Mouse (Mus musculus): ENCODE measurements around the gene Pik3cd. TPM values are rescaled to one million over a fixed set of nuclear protein-coding genes. Genes with fewer than 3 reads are reported as not detected.
"Not testable (repeated sequence)": the region's sequence is repeated elsewhere in the genome, so short reads cannot be mapped to it uniquely, and the experiment has no call there.

Pik3cd gene
- polyA plus RNA-seq, 1 experiment from 2014 or later = 8.0 TPM

DNA sequence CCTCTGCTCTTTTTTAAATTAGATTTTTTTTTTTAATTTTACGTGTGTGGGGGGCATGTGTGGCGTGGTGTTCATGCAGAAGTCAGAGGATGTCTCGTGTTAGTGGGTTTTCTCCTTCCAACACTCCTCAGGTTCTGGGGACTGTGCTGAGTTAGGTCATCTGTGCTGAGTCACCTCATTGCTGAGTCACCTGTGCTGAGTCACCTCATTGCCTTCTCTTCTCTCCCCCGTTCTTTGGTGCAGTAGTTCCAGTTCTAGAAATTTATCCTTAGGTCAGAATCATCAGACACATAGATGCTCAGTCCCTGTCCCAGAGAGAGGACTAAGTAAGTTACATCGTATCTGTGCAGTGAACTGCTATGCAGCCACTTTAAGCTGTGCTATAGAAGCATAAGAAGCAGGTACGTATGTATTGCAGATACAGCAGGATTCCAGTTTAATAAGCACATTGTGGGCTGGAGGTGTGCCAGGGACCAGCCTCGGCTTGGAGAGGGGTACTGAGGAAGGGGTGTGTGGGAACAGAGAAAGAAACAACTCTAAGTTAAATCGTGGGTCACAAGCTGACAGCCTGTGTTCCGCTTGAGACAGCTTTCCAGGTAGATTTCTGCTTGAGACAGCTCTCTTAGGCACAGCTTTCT is 69.6 kb downstream of the Pik3cd start:
- H3K36me3 ChIP-seq (ENCODE audit: poor library complexity, severe bottlenecking) = peaks cover 81% of the 10 kb centered on the region
- ATAC-seq = no peak
- no peak overlapping the region for H3K27ac ChIP-seq
- H3K4me3 ChIP-seq = no peak overlapping the region
- no peaks in the 10 kb centered on the region for H3K9me3 ChIP-seq (replicated peaks)
- H3K27me3 ChIP-seq = no peaks in the 10 kb centered on the region
- 88% methylated on average over 9 of the region's 9 CpGs for WGBS
- H3K4me1 ChIP-seq = no peaks in the 10 kb centered on the region
- no peak overlapping the region for H3K9ac ChIP-seq
- H3K4me2 ChIP-seq = no peak overlapping the region

DNA sequence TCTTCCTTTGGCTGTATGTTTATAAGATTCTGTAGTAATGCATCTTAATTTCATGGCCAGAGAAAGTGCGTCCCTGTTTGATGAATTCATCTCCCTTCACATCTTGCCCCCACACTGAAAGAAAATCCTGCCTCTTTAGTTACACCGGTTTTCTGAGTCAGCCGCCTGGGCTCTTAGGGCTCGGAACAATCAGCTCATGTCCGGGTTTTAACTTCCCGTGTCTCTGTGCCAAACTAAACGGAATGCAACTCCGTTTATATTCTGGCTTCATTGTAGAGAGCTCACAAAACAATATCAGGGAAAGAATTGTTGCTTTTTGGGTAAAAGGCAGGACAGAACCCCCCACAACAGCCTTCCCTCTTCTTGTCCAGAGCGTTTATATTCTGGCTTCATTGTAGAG is 73.6 kb downstream of the Pik3cd start:
- WGBS = 61% methylated on average over 9 of the region's 9 CpGs
- no peaks in the 10 kb centered on the region for H3K9me3 ChIP-seq (replicated peaks)
- no peak overlapping the region for H3K27ac ChIP-seq
- no peak overlapping the region for H3K4me2 ChIP-seq
- no peak overlapping the region for H3K9ac ChIP-seq
- H3K4me3 ChIP-seq = no peak overlapping the region
- no peak for ATAC-seq
- H3K36me3 ChIP-seq (ENCODE audit: poor library complexity, severe bottlenecking) = peaks cover 48% of the 10 kb centered on the region
- no peaks in the 10 kb centered on the region for H3K27me3 ChIP-seq
- peaks cover 29% of the 10 kb centered on the region for H3K4me1 ChIP-seq

DNA sequence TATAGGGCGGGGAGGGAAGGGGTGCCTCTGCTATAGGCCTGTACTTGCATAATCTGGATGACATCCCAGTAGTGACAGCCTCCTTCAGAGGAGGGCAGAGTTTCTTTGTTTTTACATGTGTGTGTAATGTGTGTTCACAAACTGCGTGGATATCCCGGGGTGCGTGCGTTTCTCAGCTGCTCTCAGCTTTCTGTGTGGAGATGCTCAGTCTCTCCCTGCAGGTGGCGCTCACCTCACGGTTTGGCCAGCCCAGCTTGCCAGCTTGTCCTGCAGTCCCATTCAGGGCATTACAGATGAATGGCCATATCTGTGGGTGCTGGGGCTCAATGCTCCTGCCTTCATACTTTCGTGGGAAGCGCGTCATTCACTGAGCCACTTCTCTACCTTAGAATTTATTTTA is 74.0 kb downstream of the Pik3cd start:
- Histone ChIP-seq H3K4me3 (no peak overlapping the region), H3K4me1 (peaks cover 29% of the 10 kb centered on the region), H3K27me3 (no peaks in the 10 kb centered on the region), H3K27ac (no peak overlapping the region), H3K36me3 (ENCODE audit: poor library complexity, severe bottlenecking) (peaks cover 43% of the 10 kb centered on the region), H3K9ac (no peak overlapping the region), H3K9me3 (replicated peaks) (no peaks in the 10 kb centered on the region), H3K4me2 (no peak overlapping the region)
- 80% methylated on average over 10 of the region's 10 CpGs for WGBS
- no peak for ATAC-seq

DNA sequence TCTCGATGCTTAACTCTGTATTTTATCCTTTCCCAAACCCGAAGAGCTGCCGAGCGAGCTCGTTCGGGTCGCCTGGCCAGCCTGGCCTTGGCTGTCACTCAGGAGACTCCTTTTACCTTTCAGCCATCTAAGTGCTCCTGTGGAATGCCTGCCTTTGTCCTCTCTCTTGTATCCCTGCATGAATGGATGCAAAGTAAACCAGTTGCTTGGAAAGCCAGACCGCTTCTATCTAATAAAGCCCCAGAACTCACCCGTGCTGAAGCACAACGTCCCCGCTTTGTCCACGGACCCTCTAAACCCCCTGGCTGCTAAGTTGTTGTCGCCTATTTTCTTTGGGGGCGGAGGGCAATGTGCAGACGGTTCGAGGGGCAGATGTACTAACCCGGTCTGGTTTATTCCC is 75.6 kb downstream of the Pik3cd start:
- Histone ChIP-seq H3K9me3 (replicated peaks) (no peaks in the 10 kb centered on the region), H3K36me3 (ENCODE audit: poor library complexity, severe bottlenecking) (peaks cover 30% of the 10 kb centered on the region), H3K9ac (peak overlapping the region; percentile 23; the same call in 1 of the 2 replicates), H3K4me3 (no peak overlapping the region), H3K4me1 (peaks cover 31% of the 10 kb centered on the region), H3K4me2 (peak overlapping the region; percentile 39; the same call in 1 of the 2 replicates), H3K27ac (peak overlapping the region; percentile 10; the same call in 1 of the 2 replicates), H3K27me3 (no peaks in the 10 kb centered on the region)
- no peak for ATAC-seq
- 18% methylated on average over 17 of the region's 17 CpGs for WGBS

DNA sequence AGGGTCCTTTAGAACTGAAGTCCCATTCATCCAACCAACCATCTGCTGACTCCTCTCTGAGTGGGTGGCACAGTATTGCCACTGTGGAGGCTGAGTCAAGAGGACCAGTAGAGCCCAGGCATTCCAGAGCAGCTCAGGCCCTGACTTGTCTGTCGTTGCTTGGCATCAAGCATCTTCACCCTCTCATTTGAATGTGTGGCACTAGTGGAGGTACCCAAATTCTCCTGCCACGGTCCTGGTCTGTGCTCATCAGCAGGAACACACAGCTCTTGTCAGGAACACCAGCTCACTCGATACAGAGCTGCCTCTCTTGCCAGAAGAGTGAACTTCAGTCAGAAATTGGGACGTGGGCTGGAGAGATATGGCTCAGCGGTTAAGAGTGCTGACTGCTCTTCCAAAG is 78.7 kb downstream of the Pik3cd start:
- no peak for ATAC-seq
- Histone ChIP-seq H3K9me3 (replicated peaks) (no peaks in the 10 kb centered on the region), H3K4me1 (peaks cover 46% of the 10 kb centered on the region), H3K36me3 (ENCODE audit: poor library complexity, severe bottlenecking) (peaks cover 9% of the 10 kb centered on the region), H3K27me3 (no peaks in the 10 kb centered on the region), H3K4me2 (no peak overlapping the region), H3K4me3 (no peak overlapping the region), H3K27ac (no peak overlapping the region), H3K9ac (no peak overlapping the region)
- WGBS = 89% methylated on average over 5 of the region's 5 CpGs

DNA sequence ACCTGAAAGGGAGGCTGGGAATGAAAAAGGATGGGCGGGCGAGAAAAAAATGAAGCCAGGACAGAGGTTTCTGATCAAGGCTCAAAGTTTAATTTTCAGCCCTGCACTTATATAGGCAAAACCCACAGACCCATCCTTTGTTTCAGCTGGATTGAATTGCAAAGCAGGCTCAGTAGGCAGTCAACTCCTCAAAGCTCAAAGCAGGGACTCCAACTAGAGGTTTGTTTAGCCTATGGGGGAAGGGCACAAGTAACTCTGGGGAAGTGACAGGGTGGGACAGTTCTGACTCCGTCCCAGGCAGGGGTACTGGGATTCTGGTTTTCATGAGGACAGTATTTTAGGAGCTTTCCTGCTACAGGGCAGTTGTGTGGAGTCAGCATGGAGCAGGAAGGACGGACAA is 81.1 kb downstream of the Pik3cd start:
- H3K4me3 ChIP-seq = no peak overlapping the region
- peaks cover 32% of the 10 kb centered on the region for H3K4me1 ChIP-seq
- H3K27me3 ChIP-seq = no peaks in the 10 kb centered on the region
- 33% methylated on average over 4 of the region's 4 CpGs for WGBS
- H3K27ac ChIP-seq = no peak overlapping the region
- no peak for ATAC-seq
- H3K9me3 ChIP-seq (replicated peaks) = no peaks in the 10 kb centered on the region
- H3K36me3 ChIP-seq (ENCODE audit: poor library complexity, severe bottlenecking) = peaks cover 13% of the 10 kb centered on the region; the same call in 1 of the 2 replicates
- no peak overlapping the region for H3K4me2 ChIP-seq
- H3K9ac ChIP-seq = no peak overlapping the region

DNA sequence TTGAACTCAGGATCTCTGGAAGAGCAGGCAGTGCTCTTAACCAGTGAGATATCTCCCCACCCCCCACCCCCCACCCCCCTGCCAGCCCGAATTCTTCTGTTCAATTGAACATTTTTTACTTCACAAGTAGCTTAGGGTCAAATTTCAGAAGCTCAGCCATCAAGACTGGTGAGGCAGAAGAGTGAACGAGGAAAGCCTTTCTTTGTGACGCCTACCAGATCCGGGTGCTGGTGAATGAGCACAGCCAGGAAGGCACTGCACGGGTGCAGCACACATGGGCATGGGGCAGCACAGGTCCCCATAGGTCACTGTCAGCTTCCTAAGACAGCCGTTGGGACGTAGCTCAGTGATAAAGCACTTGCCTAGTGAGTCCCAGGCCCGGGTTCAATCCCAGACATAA is 82.4 kb downstream of the Pik3cd start:
- Histone ChIP-seq H3K4me1 (peaks cover 19% of the 10 kb centered on the region), H3K27me3 (no peaks in the 10 kb centered on the region), H3K4me2 (no peak overlapping the region), H3K9ac (no peak overlapping the region), H3K4me3 (no peak overlapping the region), H3K36me3 (ENCODE audit: poor library complexity, severe bottlenecking) (peaks cover 26% of the 10 kb centered on the region), H3K9me3 (replicated peaks) (peaks cover 1% of the 10 kb centered on the region), H3K27ac (no peak overlapping the region)
- WGBS = 21% methylated on average over 8 of the region's 8 CpGs
- ATAC-seq = no peak

DNA sequence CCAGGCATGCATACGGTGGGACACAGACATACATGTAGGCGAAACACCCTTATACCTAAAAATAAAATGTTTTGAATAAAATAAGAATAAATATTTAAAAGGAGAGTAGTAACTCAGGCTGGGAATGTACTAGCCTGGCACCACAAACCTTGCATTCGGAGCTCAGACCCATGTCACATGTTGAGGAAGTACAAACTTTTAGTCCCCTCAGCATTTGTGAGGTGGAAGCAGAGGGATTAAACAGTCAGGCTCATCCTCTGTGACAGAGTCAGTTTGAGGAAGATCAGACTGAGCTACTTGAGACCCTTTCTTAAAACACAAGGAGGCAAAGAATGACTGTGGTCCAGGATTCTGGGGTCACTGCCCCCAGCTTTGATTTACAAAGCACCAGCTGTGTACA is 85.4 kb downstream of the Pik3cd start:
- WGBS = 93% methylated on average over 3 of the region's 3 CpGs
- not testable (repeated sequence) for H3K9me3 ChIP-seq (replicated peaks); H3K27me3 ChIP-seq; ATAC-seq; H3K27ac ChIP-seq; H3K9ac ChIP-seq; H3K4me2 ChIP-seq; H3K4me3 ChIP-seq
- peaks cover 17% of the 10 kb centered on the region for H3K4me1 ChIP-seq
- H3K36me3 ChIP-seq (ENCODE audit: poor library complexity, severe bottlenecking) = peaks cover 36% of the 10 kb centered on the region

DNA sequence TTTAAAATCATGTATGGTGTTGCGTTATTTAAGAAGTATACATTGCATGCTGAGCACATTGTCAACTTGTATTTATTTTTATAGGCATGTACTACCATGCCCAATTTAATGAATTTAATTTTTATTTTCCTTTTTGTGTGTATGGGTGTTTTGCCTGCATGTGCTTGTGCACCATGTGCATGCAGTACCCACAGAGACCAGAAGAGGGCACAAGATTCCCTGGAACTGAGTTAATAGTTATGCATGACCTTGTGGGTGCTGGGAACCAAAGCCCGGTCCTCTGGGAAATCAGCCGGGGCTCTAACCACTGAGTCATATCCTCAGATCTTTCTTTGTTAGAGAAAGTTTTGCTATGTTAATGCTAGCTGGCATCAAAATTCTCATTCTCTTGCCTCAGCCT is 87.5 kb downstream of the Pik3cd start:
- Histone ChIP-seq H3K36me3 (ENCODE audit: poor library complexity, severe bottlenecking) (peaks cover 36% of the 10 kb centered on the region), H3K27me3 (no peaks in the 10 kb centered on the region), H3K9ac (no peak overlapping the region), H3K27ac (no peak overlapping the region), H3K4me2 (no peak overlapping the region), H3K4me1 (peaks cover under 1% of the 10 kb centered on the region; the same call in 1 of the 2 replicates), H3K4me3 (no peak overlapping the region), H3K9me3 (replicated peaks) (peaks cover 4% of the 10 kb centered on the region)
- no peak for ATAC-seq
- 100% methylated on average over 3 of the region's 3 CpGs for WGBS

DNA sequence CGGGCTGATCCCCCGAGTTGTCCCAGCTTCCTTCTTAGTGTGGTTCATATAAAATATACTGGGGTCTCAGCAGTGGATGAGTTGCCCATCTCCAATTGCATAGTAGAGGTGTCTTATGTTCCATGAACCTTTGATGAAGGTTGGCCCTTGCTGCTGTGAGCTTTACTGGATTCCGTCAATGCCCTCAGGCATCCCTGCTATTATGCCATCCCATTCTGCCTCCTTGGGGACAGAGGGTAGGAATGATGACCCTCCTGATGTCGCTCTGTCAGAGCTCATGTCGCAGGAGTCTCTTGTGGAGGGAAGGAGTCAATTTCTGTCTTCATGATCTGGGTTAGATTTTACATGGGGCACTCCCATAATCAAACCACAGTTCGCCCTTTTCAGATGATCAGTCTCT is 88.9 kb downstream of the Pik3cd start:
- H3K9me3 ChIP-seq (replicated peaks); H3K27me3 ChIP-seq; H3K4me2 ChIP-seq; H3K9ac ChIP-seq; H3K4me3 ChIP-seq; H3K27ac ChIP-seq; ATAC-seq: not testable (repeated sequence)
- Histone ChIP-seq H3K4me1 (peaks cover 14% of the 10 kb centered on the region), H3K36me3 (ENCODE audit: poor library complexity, severe bottlenecking) (peaks cover 33% of the 10 kb centered on the region)
- WGBS = 80% methylated on average over 6 of the region's 6 CpGs

DNA sequence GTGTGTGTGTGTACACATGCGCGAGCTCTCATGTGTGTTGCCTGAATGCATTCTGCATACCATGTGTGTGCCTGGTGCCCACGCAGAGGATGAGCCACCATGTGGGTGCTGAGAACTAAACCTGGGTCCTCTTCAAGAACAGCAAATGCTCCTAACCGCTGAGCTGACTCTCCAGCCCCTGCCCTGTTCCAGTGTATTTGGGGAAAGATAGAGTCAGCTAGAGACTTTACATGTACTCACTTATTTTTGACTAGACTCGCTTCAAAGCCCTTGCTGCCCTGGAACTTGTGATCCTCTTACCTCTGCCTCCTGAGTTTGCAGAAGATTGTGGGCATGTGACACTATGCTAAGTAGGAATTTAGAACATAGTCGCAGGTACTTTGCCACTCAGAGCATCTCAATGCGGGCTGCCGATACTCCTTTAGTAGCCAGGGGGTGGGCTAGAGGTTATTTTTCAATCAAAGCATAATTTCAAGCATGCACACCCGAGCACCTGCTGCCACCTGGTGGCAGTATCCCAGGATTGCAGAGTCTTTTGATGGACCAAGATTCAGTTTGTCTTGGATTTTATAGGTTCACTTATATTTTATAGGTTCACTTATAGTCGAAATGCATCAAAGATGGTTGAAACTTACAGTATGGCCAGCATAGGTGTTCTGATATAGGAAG is 90.9 kb downstream of the Pik3cd start:
- 51% methylated on average over 10 of the region's 10 CpGs for WGBS
- ATAC-seq = no peak
- Histone ChIP-seq H3K36me3 (ENCODE audit: poor library complexity, severe bottlenecking) (peaks cover 25% of the 10 kb centered on the region), H3K27me3 (no peaks in the 10 kb centered on the region), H3K9me3 (replicated peaks) (peaks cover 4% of the 10 kb centered on the region), H3K4me2 (no peak overlapping the region), H3K9ac (no peak overlapping the region), H3K4me3 (no peak overlapping the region), H3K4me1 (peaks cover 32% of the 10 kb centered on the region), H3K27ac (no peak overlapping the region)

DNA sequence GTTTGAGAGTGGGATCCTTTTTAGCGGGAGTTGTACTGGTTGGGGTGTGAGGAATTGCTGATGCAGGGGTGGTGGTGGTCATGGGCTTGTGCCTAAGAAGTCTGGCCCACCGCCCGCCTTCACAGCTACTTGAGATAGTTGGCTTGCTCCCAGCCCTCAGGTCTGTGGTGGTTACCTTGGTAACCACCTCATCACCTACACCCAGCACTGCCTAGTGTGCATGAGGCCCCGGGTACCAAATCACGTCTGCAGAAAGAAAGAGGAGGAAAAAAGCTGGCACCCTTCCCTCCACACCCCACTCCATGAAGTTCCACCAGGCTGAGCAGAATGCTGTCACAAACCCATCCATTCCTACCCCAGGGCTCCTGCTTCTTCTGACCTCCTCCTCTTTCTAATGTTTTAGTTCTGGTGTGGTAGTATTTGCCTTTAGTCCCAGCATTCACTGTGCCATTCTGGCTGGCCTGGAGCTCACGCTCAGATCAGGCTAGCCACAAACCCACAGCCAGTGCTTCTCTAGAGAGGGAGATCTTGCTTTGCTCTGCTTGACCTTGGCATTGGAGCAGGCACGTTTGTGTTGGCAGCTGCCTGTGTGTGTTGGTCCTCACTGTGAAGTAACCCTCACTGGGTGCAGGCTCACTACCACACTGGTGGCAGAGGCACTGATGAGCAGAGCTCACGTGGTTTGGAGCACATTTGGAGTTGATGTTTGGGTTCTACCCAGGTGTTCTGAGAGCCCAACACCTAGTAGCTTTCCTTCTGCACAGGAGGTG is 92.9 kb downstream of the Pik3cd start:
- no peaks in the 10 kb centered on the region for H3K9me3 ChIP-seq (replicated peaks)
- 58% methylated on average over 8 of the region's 8 CpGs for WGBS
- H3K36me3 ChIP-seq (ENCODE audit: poor library complexity, severe bottlenecking) = peaks cover 4% of the 10 kb centered on the region
- peak overlapping the region; percentile 37 for H3K27ac ChIP-seq
- H3K9ac ChIP-seq = no peak overlapping the region
- H3K4me1 ChIP-seq = peaks cover 43% of the 10 kb centered on the region
- peak; percentile 54; the same call in 1 of the 2 replicates for ATAC-seq
- H3K4me2 ChIP-seq = no peak overlapping the region
- no peaks in the 10 kb centered on the region for H3K27me3 ChIP-seq
- H3K4me3 ChIP-seq = no peak overlapping the region

Data from forebrain, embryonic 13.5 days (tissue).